Mouse (Mus musculus) embryonic facial prominence, embryonic 14.5 days (tissue): ENCODE measurements around the gene Mapk8ip1. TPM values are rescaled to one million over a fixed set of nuclear protein-coding genes. Genes with fewer than 3 reads are reported as not detected.

Source experiments
- ATAC-seq: fragments of 200-750 bp; cut with Nextera tagmentation; 2 replicates; pipeline ENCODE4 v1.8.0; 2017; ENCODE audit warnings: low read depth, moderate number of reproducible peaks, moderate TSS enrichment
- DNase-seq: peaks from one replicate; pipeline ENCODE4 v3.0.0-alpha.2; 2015; ENCODE audit warnings: low spot score
- H3K27ac ChIP-seq: fragments of 300-500 bp; sonication (generic); replicated peaks from 2 replicates; pipeline ENCODE4 v1.5.1; 2014; ENCODE audit warnings: low read depth, mild to moderate bottlenecking, low read length, moderate library complexity
- H3K27me3 ChIP-seq: fragments of 300-500 bp; sonication (generic); replicated peaks from 2 replicates; pipeline ENCODE4 v1.6.1; 2014; ENCODE audit warnings: low read length; ENCODE audit not compliant: control insufficient read depth, insufficient read depth
- H3K36me3 ChIP-seq: fragments of 300-500 bp; sonication (generic); 2 replicates; pipeline ENCODE4 v1.6.1; 2014; ENCODE audit warnings: low read length, mixed read lengths; ENCODE audit not compliant: control insufficient read depth, insufficient read depth
- H3K4me1 ChIP-seq: fragments of 300-500 bp; sonication (generic); 2 replicates; pipeline ENCODE4 v1.6.1; 2014; ENCODE audit warnings: antibody characterized with exemption, low read length; ENCODE audit not compliant: control insufficient read depth, insufficient read depth
- H3K4me2 ChIP-seq: fragments of 300-500 bp; sonication (generic); 2 replicates; pipeline ENCODE4 v1.6.1; 2014; ENCODE audit warnings: low read depth, mild to moderate bottlenecking, low read length, moderate library complexity, mixed read lengths
- H3K4me3 ChIP-seq: fragments of 300-500 bp; sonication (generic); 2 replicates; pipeline ENCODE4 v1.5.1; 2014; ENCODE audit warnings: low read depth, mild to moderate bottlenecking, low read length
- H3K9ac ChIP-seq: fragments of 300-500 bp; sonication (generic); 2 replicates; pipeline ENCODE4 v1.6.1; 2014; ENCODE audit warnings: low read depth, mild to moderate bottlenecking, low read length, moderate library complexity, mixed read lengths
- H3K9me3 ChIP-seq: fragments of 300-500 bp; sonication (generic); 2 replicates; pipeline ENCODE4 v1.6.1; 2016; ENCODE audit warnings: low read length; ENCODE audit not compliant: control insufficient read depth
- WGBS: fragments of 180-500 bp; shearing (Covaris S2); extraction: QIAGEN DNeasy Blood & Tissue Kit; methylation state at CpG from one replicate; pipeline ENCODE4 v1.1.7; 2014; 5-methylcytosine and 5-hydroxymethylcytosine counted together
- polyA plus RNA-seq: library from polyadenylated mRNA; unstranded; fragments of >200 nt; fragmentation: Nextera tagmentation; extraction: Ambion mirVana; gene quantifications from 2 replicates; pipeline ENCODE4 v1.2.1, GENCODE M21; 2014

The Mapk8ip1 gene
- polyA plus RNA-seq: 17.6 and 18.1 TPM in 2 replicates

GRCm38 (mm10) chr2:92401091-92401561 lies at the start of gene Mapk8ip1:
Gene Mapk8ip1, minus strand, starts transcription at chr2:92401263.
- WGBS: 10% methylated on average over 5 of the region's 59 CpGs
- H3K9me3 ChIP-seq: no peaks in the 10 kb centered on the region
- H3K9ac ChIP-seq: peak within 1 kb of the TSS; percentile 76
- no peak within 1 kb of the TSS for H3K27ac ChIP-seq
- ATAC-seq (peak; percentile 74), DNase-seq (peak; percentile 65)
- peaks cover 4% of the 10 kb centered on the region; the same call in 1 of the 2 replicates for H3K4me1 ChIP-seq
- H3K27me3 ChIP-seq: no peaks in the 10 kb centered on the region; the same call in 1 of the 2 replicates
- peak within 1 kb of the TSS; percentile 91 for H3K4me2 ChIP-seq
- H3K4me3 ChIP-seq: peak within 1 kb of the TSS; percentile 61
- peaks cover 24% of the 10 kb centered on the region for H3K36me3 ChIP-seq

DNA sequence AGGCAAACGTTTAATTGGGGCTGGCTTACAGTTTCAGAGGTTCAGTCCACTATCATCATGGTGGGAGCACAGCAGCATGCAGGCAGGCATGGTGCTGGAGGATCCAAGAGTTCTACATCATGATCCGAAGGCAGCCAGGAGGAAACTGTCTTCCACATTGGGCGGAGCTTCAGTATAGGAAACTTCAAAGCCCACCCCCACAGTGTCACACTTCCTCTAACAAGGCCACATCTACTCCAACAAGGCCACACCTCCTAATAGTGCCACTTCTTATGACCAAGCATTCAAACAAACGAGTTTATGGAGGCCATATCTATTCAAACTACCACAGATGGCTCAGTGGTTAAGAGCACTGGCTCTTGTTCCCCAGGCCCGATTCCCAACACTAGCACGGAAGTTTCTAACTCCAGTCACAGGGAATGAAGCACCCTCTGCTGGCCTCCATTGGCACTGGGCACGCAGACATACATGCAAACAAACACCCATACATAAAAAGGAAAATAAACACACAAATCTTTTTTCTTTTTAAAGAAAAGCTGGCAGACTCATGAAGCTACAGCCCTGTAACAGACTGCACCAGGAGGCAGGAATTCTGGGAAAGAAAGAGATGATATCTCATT lies 46.2 kb upstream of the Mapk8ip1 start:
- H3K36me3 ChIP-seq: no peaks in the 10 kb centered on the region
- H3K4me3 ChIP-seq: no peak overlapping the region
- WGBS: 67% methylated on average over 7 of the region's 7 CpGs
- no peak overlapping the region for H3K27ac ChIP-seq
- H3K9ac ChIP-seq: no peak overlapping the region
- H3K4me2 ChIP-seq: no peak overlapping the region
- ATAC-seq (no peak), DNase-seq (no peak)
- no peaks in the 10 kb centered on the region for H3K4me1 ChIP-seq
- H3K27me3 ChIP-seq: no peaks in the 10 kb centered on the region
- H3K9me3 ChIP-seq: no peaks in the 10 kb centered on the region

DNA sequence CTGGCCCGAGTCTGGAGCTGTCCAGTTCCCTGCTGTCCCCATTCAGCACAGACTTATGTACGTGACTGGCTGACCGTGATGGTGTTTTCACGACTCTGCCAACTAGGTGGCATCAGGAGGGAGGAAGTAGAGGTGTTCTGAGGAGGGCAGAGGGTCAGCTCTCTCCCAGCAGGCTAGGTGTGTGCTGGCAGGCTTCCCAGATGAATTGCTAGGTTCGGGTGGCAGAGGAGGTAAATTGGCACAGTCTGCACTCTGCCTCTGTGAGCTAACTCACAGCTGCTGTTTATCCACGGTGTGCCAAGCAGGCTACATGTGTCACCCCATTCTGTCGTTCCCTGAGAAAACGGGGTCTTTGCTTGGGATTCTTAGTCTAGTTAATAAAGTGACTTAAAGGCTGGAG lies 45.6 kb upstream of the Mapk8ip1 start:
- H3K4me2 ChIP-seq: no peak overlapping the region
- ATAC-seq (peak; percentile 33; the same call in 1 of the 2 replicates), DNase-seq (peak; percentile 32)
- no peak overlapping the region for H3K27ac ChIP-seq
- H3K27me3 ChIP-seq: no peaks in the 10 kb centered on the region
- no peaks in the 10 kb centered on the region for H3K4me1 ChIP-seq
- H3K36me3 ChIP-seq: no peaks in the 10 kb centered on the region
- H3K9me3 ChIP-seq: no peaks in the 10 kb centered on the region
- H3K4me3 ChIP-seq: no peak overlapping the region
- 69% methylated on average over 8 of the region's 8 CpGs for WGBS
- H3K9ac ChIP-seq: no peak overlapping the region

DNA sequence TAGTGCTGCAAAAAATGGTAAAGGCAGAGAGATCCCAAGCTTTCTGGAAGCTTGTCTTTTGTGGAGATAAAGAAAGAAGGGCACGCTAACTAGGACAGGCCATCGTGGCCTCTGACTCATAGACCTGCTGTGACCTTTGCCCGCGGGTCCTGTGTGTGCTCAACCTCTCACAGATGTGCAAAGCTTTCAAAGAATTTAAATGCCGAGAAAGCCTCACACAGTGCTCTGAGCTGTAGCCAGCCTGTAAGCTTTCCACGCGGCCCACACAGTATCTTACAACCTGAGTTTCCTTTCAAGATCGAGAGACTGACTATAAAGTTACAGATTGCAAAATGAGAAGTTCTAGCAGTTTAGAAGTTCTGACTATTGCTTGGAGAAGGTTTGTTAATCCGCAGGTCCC lies 44.8 kb upstream of the Mapk8ip1 start:
- Histone ChIP-seq H3K27ac (no peak overlapping the region), H3K9me3 (no peaks in the 10 kb centered on the region), H3K4me1 (no peaks in the 10 kb centered on the region), H3K36me3 (no peaks in the 10 kb centered on the region), H3K4me3 (no peak overlapping the region), H3K27me3 (no peaks in the 10 kb centered on the region), H3K9ac (no peak overlapping the region), H3K4me2 (no peak overlapping the region)
- DNase-seq: no peak
- WGBS: 41% methylated on average over 9 of the region's 9 CpGs
- no peak for ATAC-seq

- no peaks in the 10 kb centered on the region for H3K36me3 ChIP-seq
- no peak for ATAC-seq
- no peak overlapping the region for H3K9ac ChIP-seq
- no peak overlapping the region for H3K4me3 ChIP-seq
- 0 out of 2 replicates have a peak, but pooled peaks cover 3% of the 10 kb centered on the region for H3K27me3 ChIP-seq
- no peak overlapping the region for H3K27ac ChIP-seq
- no peak for DNase-seq
- 57% methylated on average over 4 of the region's 4 CpGs for WGBS
- H3K9me3 ChIP-seq: no peaks in the 10 kb centered on the region
- no peak overlapping the region for H3K4me2 ChIP-seq
- H3K4me1 ChIP-seq: no peaks in the 10 kb centered on the region
These were observed 43.3 kb upstream of the Mapk8ip1 start for GRCm38 (mm10) chr2:92444376-92444775.

GRCm38 (mm10) chr2:92443313-92443712 lies 42.2 kb upstream of the Mapk8ip1 start:
- no peak for ATAC-seq
- Histone ChIP-seq H3K9me3 (no peaks in the 10 kb centered on the region), H3K4me1 (no peaks in the 10 kb centered on the region), H3K27me3 (0 out of 2 replicates have a peak, but pooled peaks cover 3% of the 10 kb centered on the region), H3K4me3 (no peak overlapping the region), H3K9ac (no peak overlapping the region), H3K4me2 (no peak overlapping the region), H3K27ac (no peak overlapping the region), H3K36me3 (no peaks in the 10 kb centered on the region)
- WGBS: 79% methylated on average over 4 of the region's 4 CpGs
- DNase-seq: no peak

- H3K36me3 ChIP-seq: no peaks in the 10 kb centered on the region
- H3K4me1 ChIP-seq: no peaks in the 10 kb centered on the region
- no peak overlapping the region for H3K4me3 ChIP-seq
- no peak overlapping the region for H3K27ac ChIP-seq
- H3K4me2 ChIP-seq: no peak overlapping the region
- no peaks in the 10 kb centered on the region for H3K9me3 ChIP-seq
- 0 out of 2 replicates have a peak, but pooled peaks cover 3% of the 10 kb centered on the region for H3K27me3 ChIP-seq
- DNase-seq: peak; percentile 30
- ATAC-seq: no peak
- WGBS: 68% methylated on average over 12 of the region's 12 CpGs
- H3K9ac ChIP-seq: peak overlapping the region; percentile 8; the same call in 1 of the 2 replicates
These were observed 41.4 kb upstream of the Mapk8ip1 start for GRCm38 (mm10) chr2:92442419-92443001.

GRCm38 (mm10) chr2:92440432-92440831 lies 39.4 kb upstream of the Mapk8ip1 start:
- no peak overlapping the region for H3K9ac ChIP-seq

More at GRCm38 (mm10) chr2:92440432-92440831, 39.4 kb upstream of the Mapk8ip1 start:
- H3K36me3 ChIP-seq: no peaks in the 10 kb centered on the region
- H3K27me3 ChIP-seq: peaks cover 3% of the 10 kb centered on the region; the same call in 1 of the 2 replicates
- no peak for ATAC-seq
- no peak overlapping the region for H3K4me3 ChIP-seq
- H3K27ac ChIP-seq: no peak overlapping the region
- WGBS: 55% methylated on average over 6 of the region's 6 CpGs
- no peaks in the 10 kb centered on the region for H3K4me1 ChIP-seq
- DNase-seq: no peak
- H3K4me2 ChIP-seq: no peak overlapping the region
- H3K9me3 ChIP-seq: no peaks in the 10 kb centered on the region
